1 mouse cellular context compared by ENCODE assay signal in the genomic region with DNA sequence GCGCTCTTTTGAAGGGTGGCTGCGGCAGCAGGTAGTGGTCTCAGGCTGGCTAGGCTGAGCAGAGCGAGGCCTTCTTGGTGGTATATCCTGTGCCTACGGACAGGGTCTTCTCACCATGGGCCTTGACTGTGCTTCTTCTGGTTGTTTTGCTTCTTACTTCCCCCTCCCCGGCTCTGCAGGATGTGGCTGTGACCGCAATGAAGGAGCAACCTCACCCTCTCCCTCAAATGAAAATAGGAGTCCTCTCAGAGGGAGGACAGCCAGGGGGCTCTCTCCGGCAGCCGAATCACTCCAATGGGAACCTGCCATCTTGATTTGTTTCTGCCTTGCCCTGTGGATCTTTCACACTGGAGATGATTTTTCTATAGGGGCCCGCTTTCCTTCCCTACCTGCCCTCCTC.
TF ChIP-seq lines count a peak whose summit lies in the region.

No protein-coding gene starts in this region.

TF ChIP-seq in MEL, 35 proteins besides CTCF, POLR2A, EP300 and RAD21 (continued from another document):
- TF ChIP-seq KAT2A (conservative IDR thresholded peaks at IDR 0.05; ENCODE audit: low read depth, low read length), result no peak
- TF ChIP-seq ZMIZ1 (IDR thresholded peaks at IDR 0.05; ENCODE audit: low read depth, low read length), result peak; percentile 41
- 0 out of 2 replicates have a peak, but pooled peaks have one; percentile 18 for TF ChIP-seq BHLHE40 (IDR thresholded peaks at IDR 0.05; ENCODE audit: borderline replicate concordance, low read depth, low read length)
- TF ChIP-seq SIN3A (IDR thresholded peaks at IDR 0.05; ENCODE audit: low read length), result 0 out of 2 replicates have a peak, but pooled peaks have one; percentile 11
- 0 out of 2 replicates have a peak, but pooled peaks have one; percentile 21 for TF ChIP-seq HCFC1 (IDR thresholded peaks at IDR 0.05; ENCODE audit: low read depth, low read length)
- TF ChIP-seq MAFK (IDR thresholded peaks at IDR 0.05; ENCODE audit: borderline replicate concordance, low read depth, low read length), result no peak
- peak; percentile 47; the same call in 1 of the 2 replicates for TF ChIP-seq TBP (IDR thresholded peaks at IDR 0.05; ENCODE audit: low read depth, low read length)
